Mouse (Mus musculus): Measurements from ENCODE around the gene Slc22a15.

DNA sequence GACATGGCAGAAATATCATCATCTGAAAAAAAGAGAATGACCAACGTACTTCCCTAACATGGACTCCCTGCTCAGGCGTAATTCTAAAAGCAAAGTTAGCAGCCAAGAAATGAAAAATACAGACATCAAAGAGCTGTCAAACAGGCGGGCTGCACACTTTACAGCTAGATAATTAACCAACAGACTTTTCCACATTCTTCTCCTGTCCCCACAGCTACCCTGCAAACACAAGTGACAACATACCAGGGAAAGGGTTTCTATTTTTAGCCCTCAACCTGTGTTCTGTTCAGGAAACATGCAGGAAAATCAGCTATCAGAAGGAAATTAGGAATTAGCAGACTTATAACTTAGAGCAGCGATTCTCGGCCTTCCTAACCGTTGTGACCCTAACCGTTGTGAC, 21.9 kb downstream of the Slc22a15 start:
- TF ChIP-seq CTCF (conservative IDR thresholded peaks at IDR 0.05; ENCODE audit: low read length) (no peak), POU5F1 (IDR thresholded peaks at IDR 0.05; ENCODE audit: borderline replicate concordance, low read length) (no peak)
